Mouse (Mus musculus) hindbrain, embryonic 14.5 days (tissue): Measurements from ENCODE around the gene Vsig10. TPM values are rescaled to one million over a fixed set of nuclear protein-coding genes. Genes with fewer than 3 reads are reported as not detected.

Experiments used
- ATAC-seq: fragments of 200-750 bp; cut with Nextera tagmentation; 2 replicates; pipeline ENCODE4 v1.8.0; 2017; ENCODE audit warnings: moderate number of reproducible peaks, mild to moderate bottlenecking, moderate TSS enrichment, moderate library complexity; ENCODE audit not compliant: low FRiP score
- DNase-seq: peaks from one replicate; pipeline ENCODE4 v3.0.0-alpha.2; 2015; ENCODE audit warnings: low spot score
- H3K27ac ChIP-seq: fragments of 300-500 bp; sonication (generic); 2 replicates; pipeline ENCODE4 v1.5.1; 2014; ENCODE audit warnings: mild to moderate bottlenecking, moderate library complexity
- H3K27me3 ChIP-seq: fragments of 300-500 bp; sonication (generic); 2 replicates; pipeline ENCODE4 v1.6.1; 2014; ENCODE audit warnings: mild to moderate bottlenecking, low read length, mixed read lengths; ENCODE audit not compliant: control insufficient read depth, insufficient read depth
- H3K36me3 ChIP-seq: fragments of 300-500 bp; sonication (generic); replicated peaks from 2 replicates; pipeline ENCODE4 v1.6.1; 2014; ENCODE audit not compliant: control insufficient read depth, insufficient read depth
- H3K4me1 ChIP-seq: fragments of 300-500 bp; sonication (generic); replicated peaks from 2 replicates; pipeline ENCODE4 v1.6.1; 2014; ENCODE audit warnings: antibody characterized with exemption, low read length, mixed read lengths; ENCODE audit not compliant: control insufficient read depth, insufficient read depth
- H3K4me2 ChIP-seq: fragments of 300-500 bp; sonication (generic); replicated peaks from 2 replicates; pipeline ENCODE4 v1.6.1; 2014; ENCODE audit warnings: mild to moderate bottlenecking, moderate library complexity
- H3K4me3 ChIP-seq: fragments of 300-500 bp; sonication (generic); replicated peaks from 2 replicates; pipeline ENCODE4 v1.5.1; 2014; ENCODE audit warnings: mild to moderate bottlenecking, low read length
- H3K9ac ChIP-seq: fragments of 300-500 bp; sonication (generic); 2 replicates; pipeline ENCODE4 v1.6.1; 2014
- H3K9me3 ChIP-seq: fragments of 300-500 bp; sonication (generic); 2 replicates; pipeline ENCODE4 v1.6.1; 2016; ENCODE audit warnings: low read length; ENCODE audit not compliant: control insufficient read depth
- whole genome bisulfite sequencing: fragments of 180-500 bp; shearing (Covaris S2); extraction: QIAGEN DNeasy Blood & Tissue Kit; methylation state at CpG from one replicate; pipeline ENCODE4 v1.1.7; 2014; 5-methylcytosine and 5-hydroxymethylcytosine counted together
- polyA plus RNA-seq: library from polyadenylated mRNA; unstranded; fragments of >200 nt; fragmentation: Nextera tagmentation; extraction: Ambion mirVana; gene quantifications from 2 replicates; pipeline ENCODE4 v1.2.1, GENCODE M21; 2014

Gene Vsig10
- polyA plus RNA-seq, 1 experiment from 2014 or later = 0.75 TPM

DNA sequence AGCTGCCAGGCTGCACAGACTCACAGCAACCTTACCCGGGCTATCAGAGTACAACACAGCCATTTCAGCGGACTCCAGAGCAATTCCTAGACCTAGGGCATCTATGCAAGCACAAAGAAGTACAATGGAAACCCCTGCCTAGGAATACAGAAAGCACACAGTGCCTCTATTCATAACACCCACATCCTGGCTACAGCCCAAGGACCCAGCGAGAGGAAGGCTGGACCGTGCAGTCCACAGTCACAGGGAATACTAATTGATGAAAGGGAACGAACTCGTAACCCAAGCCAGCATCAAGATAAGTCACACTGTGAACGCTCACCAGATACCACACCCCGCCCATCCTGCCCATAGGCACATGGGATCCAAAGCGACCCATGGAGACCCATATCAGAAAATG is 34.9 kb upstream of the Vsig10 start:
- Histone ChIP-seq H3K27ac (peak overlapping the region; percentile 49), H3K4me2 (peak overlapping the region; percentile 15; the same call in 1 of the 2 replicates), H3K27me3 (no peaks in the 10 kb centered on the region), H3K36me3 (peaks cover 51% of the 10 kb centered on the region), H3K4me1 (peaks cover 27% of the 10 kb centered on the region), H3K9ac (no peak overlapping the region), H3K4me3 (no peak overlapping the region), H3K9me3 (no peaks in the 10 kb centered on the region)
- peak; percentile 50 for DNase-seq
- WGBS = 62% methylated on average over 9 of the region's 9 CpGs
- ATAC-seq = no peak; the same call in 1 of the 2 replicates

- Histone ChIP-seq H3K36me3 (peaks cover 51% of the 10 kb centered on the region), H3K27me3 (no peaks in the 10 kb centered on the region), H3K4me3 (no peak overlapping the region), H3K4me1 (peaks cover 27% of the 10 kb centered on the region), H3K9ac (peak overlapping the region; percentile 13; the same call in 1 of the 2 replicates), H3K9me3 (no peaks in the 10 kb centered on the region), H3K4me2 (peak overlapping the region; percentile 15; the same call in 1 of the 2 replicates), H3K27ac (peak overlapping the region; percentile 49)
- DNase-seq = no peak
- 52% methylated on average over 7 of the region's 7 CpGs for WGBS
- no peak for ATAC-seq
These were observed 34.2 kb upstream of the Vsig10 start for GRCm38 (mm10) chr5:117284682-117285081.

- Histone ChIP-seq H3K36me3 (peaks cover 46% of the 10 kb centered on the region), H3K4me2 (peak overlapping the region; percentile 15), H3K27ac (no peak overlapping the region), H3K27me3 (no peaks in the 10 kb centered on the region), H3K4me3 (no peak overlapping the region), H3K9ac (peak overlapping the region; percentile 13; the same call in 1 of the 2 replicates), H3K4me1 (peaks cover 27% of the 10 kb centered on the region), H3K9me3 (no peaks in the 10 kb centered on the region)
- WGBS = 92% methylated on average over 4 of the region's 4 CpGs
- ATAC-seq (no peak), DNase-seq (no peak)
These were observed 33.6 kb upstream of the Vsig10 start for GRCm38 (mm10) chr5:117285266-117285665.

DNA sequence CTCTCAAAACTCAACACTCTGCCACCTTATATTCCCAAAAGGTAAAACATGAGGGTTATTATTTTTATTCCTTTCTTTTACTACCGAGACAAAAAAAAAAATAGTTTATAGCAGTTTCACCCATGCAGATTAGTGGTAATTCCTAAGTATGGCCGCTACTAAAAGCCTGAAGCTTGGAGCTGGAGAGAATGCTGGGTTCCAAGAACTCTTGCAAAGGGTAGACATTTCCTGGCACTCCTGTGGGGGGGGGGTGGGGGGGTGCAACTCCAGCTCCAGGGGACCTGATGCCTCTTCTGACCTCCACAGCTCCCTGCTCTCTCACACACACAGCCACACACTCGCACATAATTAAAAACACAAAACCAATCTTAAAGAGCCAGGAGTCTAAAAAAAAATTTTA is 32.6 kb upstream of the Vsig10 start:
- Histone ChIP-seq H3K4me2 (peak overlapping the region; percentile 63), H3K27me3 (no peaks in the 10 kb centered on the region), H3K4me3 (peak overlapping the region; percentile 90), H3K9me3 (no peaks in the 10 kb centered on the region), H3K27ac (no peak overlapping the region), H3K36me3 (peaks cover 37% of the 10 kb centered on the region), H3K4me1 (peaks cover 27% of the 10 kb centered on the region), H3K9ac (peak overlapping the region; percentile 91)
- 55% methylated on average over 3 of the region's 3 CpGs for WGBS
- ATAC-seq (no peak), DNase-seq (no peak)

GRCm38 (mm10) chr5:117286831-117287822 is 31.8 kb upstream of the Vsig10 start, which contains the start of gene Pebp1:
Gene Pebp1, minus strand, starts transcription at chr5:117287625.
- H3K4me1 ChIP-seq = peaks cover 27% of the 10 kb centered on the region
- peaks cover 28% of the 10 kb centered on the region for H3K36me3 ChIP-seq
- H3K9ac ChIP-seq = peak within 1 kb of the TSS; percentile 91
- no peaks in the 10 kb centered on the region for H3K9me3 ChIP-seq
- no peaks in the 10 kb centered on the region for H3K27me3 ChIP-seq
- peak; percentile 97 for DNase-seq
- H3K27ac ChIP-seq = peak within 1 kb of the TSS; percentile 64
- WGBS = under 1% methylated on average over 69 of the region's 77 CpGs
- peak within 1 kb of the TSS; percentile 63 for H3K4me2 ChIP-seq
- ATAC-seq = peak; percentile 94
- H3K4me3 ChIP-seq = peak within 1 kb of the TSS; percentile 90

- no peak for ATAC-seq
- H3K4me2 ChIP-seq = no peak overlapping the region
- no peaks in the 10 kb centered on the region for H3K27me3 ChIP-seq
- H3K27ac ChIP-seq = no peak overlapping the region
- peaks cover 20% of the 10 kb centered on the region for H3K4me1 ChIP-seq
- H3K4me3 ChIP-seq = no peak overlapping the region
- peaks cover 10% of the 10 kb centered on the region for H3K36me3 ChIP-seq
- no peak for DNase-seq
- H3K9me3 ChIP-seq = no peaks in the 10 kb centered on the region
- H3K9ac ChIP-seq = no peak overlapping the region
These were observed 29.2 kb upstream of the Vsig10 start for GRCm38 (mm10) chr5:117289646-117290045.

- 95% methylated on average over 2 of the region's 2 CpGs for WGBS
- Histone ChIP-seq H3K9me3 (no peaks in the 10 kb centered on the region), H3K27ac (no peak overlapping the region), H3K27me3 (no peaks in the 10 kb centered on the region), H3K4me2 (no peak overlapping the region), H3K4me1 (peaks cover 17% of the 10 kb centered on the region), H3K36me3 (peaks cover 6% of the 10 kb centered on the region; the same call in 1 of the 2 replicates), H3K4me3 (no peak overlapping the region), H3K9ac (no peak overlapping the region)
- DNase-seq (no peak), ATAC-seq (no peak)
These were observed 28.8 kb upstream of the Vsig10 start for GRCm38 (mm10) chr5:117290081-117290480.

GRCm38 (mm10) chr5:117291312-117291711 is 27.6 kb upstream of the Vsig10 start:
- Histone ChIP-seq H3K4me2 (no peak overlapping the region), H3K27me3 (no peaks in the 10 kb centered on the region), H3K36me3 (no peaks in the 10 kb centered on the region), H3K9ac (no peak overlapping the region), H3K4me1 (peaks cover 9% of the 10 kb centered on the region), H3K9me3 (no peaks in the 10 kb centered on the region), H3K27ac (no peak overlapping the region), H3K4me3 (no peak overlapping the region)
- 88% methylated on average over 3 of the region's 3 CpGs for WGBS
- no peak for DNase-seq
- no peak for ATAC-seq

- no peak for DNase-seq
- Histone ChIP-seq H3K27me3 (no peaks in the 10 kb centered on the region), H3K9ac (no peak overlapping the region), H3K9me3 (no peaks in the 10 kb centered on the region), H3K4me3 (no peak overlapping the region), H3K36me3 (no peaks in the 10 kb centered on the region), H3K27ac (no peak overlapping the region), H3K4me2 (no peak overlapping the region), H3K4me1 (0 out of 2 replicates have a peak, but pooled peaks cover 5% of the 10 kb centered on the region)
- no peak for ATAC-seq
- 76% methylated on average over 6 of the region's 6 CpGs for WGBS
These were observed 26.3 kb upstream of the Vsig10 start for GRCm38 (mm10) chr5:117292547-117292946.
